Mouse (Mus musculus) cortical plate, adult 2 months (tissue): ENCODE data around the gene Vps33a.

ENCODE experiments used
- CTCF ChIP-seq: fragments of 200-500 bp; IDR thresholded peaks from 2 replicates; pipeline ENCODE4 v1.5.1; 2011; ENCODE audit warnings: mild to moderate bottlenecking, control low read depth, low read length; ENCODE audit not compliant: insufficient read depth; ENCODE audit errors: extremely low read depth
- POLR2A ChIP-seq: fragments of 200-500 bp; IDR thresholded peaks from 2 replicates; pipeline ENCODE4 v1.6.1; 2011; ENCODE audit warnings: mild to moderate bottlenecking, low read length, control low read depth; ENCODE audit not compliant: insufficient read depth; ENCODE audit errors: extremely low read depth

DNA sequence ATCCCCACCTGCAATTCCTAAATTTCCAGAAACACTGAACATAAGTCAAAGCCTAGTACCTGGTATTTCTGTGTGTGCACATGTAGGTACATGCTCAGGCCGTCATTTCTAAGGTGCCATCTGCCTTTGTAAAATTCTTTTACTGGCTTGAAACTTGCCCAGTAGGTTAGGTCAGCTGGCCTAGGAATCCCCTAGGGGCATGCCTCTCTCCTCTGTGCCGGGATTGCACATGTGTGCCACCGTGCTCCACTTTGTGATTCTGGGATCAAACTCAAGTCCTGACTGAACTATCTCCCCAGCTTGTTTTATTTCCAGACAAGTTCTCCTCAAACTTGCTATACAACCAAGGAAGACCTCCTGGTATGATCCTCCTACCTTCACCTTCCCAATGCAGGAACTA is 3.9 kb upstream of the Vps33a start:
- TF ChIP-seq CTCF (no peak), POLR2A (no peak)
